Mouse (Mus musculus): ENCODE results near the gene Selenom. TPM values are rescaled to one million over a fixed set of nuclear protein-coding genes. Genes with fewer than 3 reads are reported as not detected.
A peak's percentile ranks its signal among the peaks of the same experiment; 100 is the strongest.

Selenom gene
- total RNA-seq (2021): 10 to 100 TPM in 1 of 2 experiments, 1 to 10 TPM in 1; 9.6 to 14.6 TPM
- long read RNA-seq, experiment 1, transcript Selenom-201 (5 exons, 707 nt): major isoform, 12 of 12 reads
- long read RNA-seq, experiment 1, partial matches to known transcripts: 0 of 12 reads
- long read RNA-seq, experiment 1, other reads (novel, unspliced or antisense): 0 of 12 reads
- long read RNA-seq, experiment 2, transcript Selenom-201 (5 exons, 707 nt): major isoform, 8 of 8 reads
- long read RNA-seq, experiment 2, partial matches to known transcripts: 0 of 8 reads
- long read RNA-seq, experiment 2, other reads (novel, unspliced or antisense): 0 of 8 reads

DNA sequence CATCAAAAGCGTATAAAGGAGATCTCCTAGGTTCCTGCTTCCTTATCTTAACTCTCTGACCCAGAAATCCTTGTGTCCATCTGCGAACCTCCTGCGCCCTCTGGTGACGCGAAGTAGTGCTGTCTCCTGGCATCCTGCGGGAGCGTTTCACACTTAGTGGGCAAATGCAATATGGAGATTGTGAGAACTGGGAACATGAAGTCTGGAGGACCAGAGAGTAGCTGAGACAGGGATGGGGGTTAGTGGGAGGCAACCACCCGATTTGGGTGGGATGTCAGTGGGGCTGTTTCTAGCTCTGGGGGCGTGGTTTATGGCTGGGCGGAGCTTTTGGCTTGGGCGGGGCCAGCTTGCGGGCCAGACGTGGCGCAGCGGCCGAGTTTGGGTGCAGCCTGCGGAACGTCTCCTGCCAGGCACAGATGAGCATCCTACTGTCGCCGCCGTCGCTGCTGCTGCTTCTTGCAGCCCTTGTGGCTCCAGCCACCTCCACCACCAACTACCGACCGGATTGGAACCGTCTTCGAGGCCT, at the start of gene Selenom:
Gene Selenom (plus strand): TSS at position 156 of the 526 bp plus-strand sequence.
- DNase-seq (ENCODE audit: low spot score): peak; percentile 93

DNA sequence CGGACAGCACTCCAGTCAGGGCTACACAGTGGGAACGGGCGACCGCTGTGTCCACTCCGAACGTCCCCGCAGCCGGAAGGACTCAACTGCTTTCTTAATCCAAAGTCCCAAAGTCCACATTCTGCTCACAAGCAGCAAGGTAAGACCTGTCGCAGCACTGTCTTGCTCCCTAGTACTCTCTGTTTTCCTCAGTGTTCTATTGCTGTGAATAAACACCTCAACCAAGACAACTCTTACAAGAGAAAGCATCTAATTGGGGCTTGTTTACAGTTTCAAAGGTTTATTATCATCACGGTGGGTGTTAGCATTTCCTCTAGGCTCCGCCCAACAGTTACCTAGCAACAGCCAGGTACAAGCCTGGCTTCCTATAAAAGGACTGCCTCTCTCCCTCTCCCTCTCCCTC, 43.0 kb upstream of the Selenom start:
- DNase-seq (ENCODE audit: low spot score): no peak

DNA sequence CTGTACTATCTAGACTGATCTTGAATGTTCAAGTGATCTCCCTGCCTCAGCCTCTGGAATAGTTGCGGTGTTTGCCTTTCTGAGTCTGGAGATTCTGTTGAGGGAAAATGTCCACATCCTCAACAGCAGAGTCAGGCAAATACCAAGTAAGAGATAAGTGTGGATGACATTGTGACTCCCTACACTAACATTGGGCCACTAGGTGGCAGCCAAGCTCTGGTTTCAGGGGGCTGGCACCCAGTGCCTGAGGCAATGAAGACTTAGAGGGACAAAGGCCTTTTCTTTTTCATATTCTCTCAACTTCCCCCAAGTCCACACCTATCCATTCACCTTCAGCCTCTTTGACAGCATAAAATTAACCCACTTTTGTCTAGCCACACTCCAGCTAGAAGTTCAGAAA, 42.0 kb upstream of the Selenom start:
- DNase-seq (ENCODE audit: low spot score): peak; percentile 86

DNA sequence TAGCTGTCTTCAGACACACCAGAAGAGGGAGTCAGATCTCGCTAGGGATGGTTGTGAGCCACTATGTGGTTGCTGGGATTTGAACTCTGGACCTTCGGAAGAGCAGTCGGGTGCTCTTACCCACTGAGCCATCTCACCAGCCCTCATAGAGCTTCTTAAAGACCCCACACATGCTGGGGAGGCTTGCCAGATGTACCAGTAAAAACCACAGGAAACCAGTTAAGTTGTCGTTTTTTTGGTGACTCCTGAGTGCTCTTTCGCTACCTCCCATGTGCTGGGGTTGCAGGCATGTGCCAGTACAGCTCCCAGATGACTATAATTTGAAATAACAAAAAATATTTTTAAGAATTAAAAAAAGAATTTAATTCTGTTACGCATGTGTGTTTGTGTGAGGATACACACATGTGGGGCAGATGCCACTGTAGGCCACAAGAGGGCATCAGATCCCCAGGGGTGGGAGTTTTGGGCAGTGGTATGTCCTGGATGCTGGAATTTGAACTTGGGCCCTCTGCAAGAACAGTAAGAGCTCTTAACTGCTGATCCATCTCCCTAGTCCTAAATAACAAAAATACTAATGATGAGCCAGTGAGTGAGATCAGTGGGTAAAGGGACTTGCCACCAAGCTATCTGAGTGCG, 39.9 kb upstream of the Selenom start:
- peak; percentile 32 for DNase-seq (ENCODE audit: low spot score)

DNA sequence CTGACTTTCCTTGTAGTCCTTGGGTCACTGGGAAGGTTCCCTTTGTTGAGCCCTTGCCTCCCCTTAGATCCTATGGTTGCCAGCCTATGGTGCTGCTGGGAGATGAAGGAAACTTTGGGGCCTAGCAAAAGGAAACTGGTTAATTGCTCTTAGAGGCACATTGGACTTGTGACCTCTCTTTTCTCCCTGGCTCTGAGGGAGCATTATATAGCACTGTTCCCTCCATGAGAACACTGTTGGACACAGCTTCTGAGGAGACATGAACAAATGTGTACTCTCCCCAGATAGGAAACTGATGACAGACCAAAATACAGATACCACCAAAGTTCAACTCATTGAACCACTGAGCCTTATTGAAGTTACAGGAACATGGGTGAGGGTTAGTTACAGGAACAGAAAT, 39.0 kb upstream of the Selenom start:
- DNase-seq (ENCODE audit: low spot score): no peak

DNA sequence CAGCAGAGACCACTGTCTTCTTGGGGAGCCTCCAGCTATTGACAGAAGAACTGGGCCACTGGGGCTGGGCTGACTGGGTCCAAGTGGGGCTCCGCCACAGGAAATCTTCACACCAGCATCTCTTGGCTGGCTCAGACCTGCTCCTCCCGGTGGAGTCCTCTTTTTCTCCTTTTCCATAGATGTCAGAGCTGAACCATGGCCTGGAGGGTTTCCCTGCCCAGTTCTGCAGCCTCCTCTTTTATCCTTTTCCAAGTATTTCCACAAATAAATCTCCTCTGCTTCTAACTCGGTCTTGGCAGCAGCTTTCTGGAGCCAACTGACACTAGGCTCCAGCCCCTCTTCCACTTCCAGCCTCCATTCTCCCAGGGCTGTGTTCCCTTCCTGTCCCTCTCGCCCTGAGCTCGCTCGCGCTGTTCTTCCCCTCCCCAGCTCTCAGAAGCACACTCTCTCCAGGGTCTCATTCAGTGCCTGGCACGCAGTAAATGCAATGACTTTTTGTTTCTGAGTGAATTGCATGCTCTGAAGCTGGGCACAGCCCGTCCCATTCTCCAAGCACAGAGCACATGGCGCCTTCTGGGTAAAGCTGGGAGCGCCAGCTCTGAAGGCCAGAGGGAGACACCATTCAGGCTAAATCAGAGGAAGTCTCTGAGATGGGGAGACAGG, 30.4 kb upstream of the Selenom start:
- DNase-seq (ENCODE audit: low spot score): no peak

DNA sequence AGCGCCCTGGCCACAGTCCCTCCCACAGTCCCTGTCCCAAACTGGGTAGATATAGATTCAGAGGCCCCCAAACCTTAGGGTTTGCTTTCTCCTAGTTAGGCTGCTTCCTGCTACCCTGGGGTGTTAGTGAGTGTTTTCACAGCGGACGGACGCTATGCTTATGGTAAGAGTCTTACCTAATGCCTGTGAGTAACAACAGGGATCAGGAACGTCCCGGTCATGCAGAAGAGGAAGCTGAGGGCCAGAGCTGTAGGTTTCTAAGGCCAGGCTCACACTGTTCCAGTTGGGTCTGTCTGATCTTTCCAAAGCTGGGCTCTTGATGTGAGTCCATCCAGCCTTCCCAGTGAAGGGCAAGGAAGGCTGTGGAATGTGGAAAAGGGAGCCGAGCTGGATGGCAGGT, 28.1 kb upstream of the Selenom start:
- no peak for DNase-seq (ENCODE audit: low spot score)

DNA sequence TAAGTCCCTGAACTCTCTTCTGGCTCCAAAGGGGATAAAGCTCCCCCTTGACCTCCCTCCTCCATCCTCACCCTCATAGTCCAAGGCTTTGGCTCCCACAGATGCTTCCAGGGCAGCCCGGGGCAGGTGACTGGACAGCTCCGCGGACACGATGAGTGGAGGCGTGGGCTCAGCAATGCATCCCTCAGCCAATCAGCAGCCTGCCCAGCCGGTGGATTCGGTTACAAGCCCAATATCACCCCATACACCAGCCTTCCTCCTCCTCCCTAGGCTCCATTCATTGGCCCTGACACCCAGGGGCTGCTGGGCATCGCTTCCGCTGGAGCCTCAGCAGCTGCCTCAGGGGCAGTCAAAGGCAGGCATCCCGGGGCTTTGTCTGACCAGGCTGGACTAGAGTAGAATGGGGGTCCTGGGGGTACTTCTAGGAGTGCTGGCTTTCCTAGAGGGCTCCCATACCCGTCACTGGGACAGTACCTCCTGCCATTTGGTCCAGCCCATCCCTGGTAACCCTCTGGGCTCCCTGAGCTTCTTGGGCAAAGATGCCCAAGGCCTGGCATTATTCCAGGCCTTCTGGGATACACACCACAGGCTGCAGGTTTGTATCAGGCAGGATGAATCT, 26.4 kb upstream of the Selenom start, which contains the start of gene Pla2g3:
Gene Pla2g3 (plus strand): TSS at position 333 of the 619 bp plus-strand sequence.
- DNase-seq (ENCODE audit: low spot score): no peak

DNA sequence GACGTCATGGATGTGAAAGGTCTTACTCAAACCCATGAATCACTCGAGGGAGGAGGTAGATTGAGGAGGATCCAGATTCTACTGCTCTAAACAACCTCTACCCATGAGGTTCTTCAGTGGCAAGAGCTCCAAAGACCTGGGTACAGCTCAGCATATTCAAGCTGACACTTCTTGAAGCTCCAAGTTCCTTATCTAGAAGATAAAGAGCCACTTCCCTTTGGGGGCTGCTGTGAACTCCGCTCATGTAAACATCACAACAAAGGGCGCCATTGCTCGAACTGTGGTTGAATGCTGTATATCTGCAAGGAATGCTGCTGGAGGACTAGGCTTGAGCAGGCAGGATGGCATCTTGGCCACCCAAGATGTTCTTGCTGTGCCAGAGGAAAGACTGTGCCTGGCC, 25.4 kb upstream of the Selenom start:
- no peak for DNase-seq (ENCODE audit: low spot score)

DNA sequence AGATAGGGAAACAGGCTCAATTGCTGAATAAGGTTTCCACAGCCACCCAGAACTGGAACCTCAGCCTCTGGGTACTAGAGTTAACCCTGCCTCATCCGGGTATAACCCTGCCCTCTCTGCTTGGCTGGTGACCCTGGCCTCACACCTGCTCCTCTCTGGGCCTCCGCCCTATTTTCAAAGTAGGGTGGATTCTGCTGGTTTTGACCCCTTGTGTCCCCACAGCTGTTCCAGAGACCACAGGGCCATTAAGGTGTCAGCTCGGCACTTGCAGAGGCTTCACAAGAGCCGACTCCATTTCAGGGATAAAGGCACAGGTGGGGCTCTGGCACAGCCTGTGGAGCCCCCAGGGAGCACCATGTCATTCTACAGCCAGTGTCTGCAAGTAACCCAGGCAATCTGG, 21.7 kb upstream of the Selenom start:
- no peak for DNase-seq (ENCODE audit: low spot score)

DNA sequence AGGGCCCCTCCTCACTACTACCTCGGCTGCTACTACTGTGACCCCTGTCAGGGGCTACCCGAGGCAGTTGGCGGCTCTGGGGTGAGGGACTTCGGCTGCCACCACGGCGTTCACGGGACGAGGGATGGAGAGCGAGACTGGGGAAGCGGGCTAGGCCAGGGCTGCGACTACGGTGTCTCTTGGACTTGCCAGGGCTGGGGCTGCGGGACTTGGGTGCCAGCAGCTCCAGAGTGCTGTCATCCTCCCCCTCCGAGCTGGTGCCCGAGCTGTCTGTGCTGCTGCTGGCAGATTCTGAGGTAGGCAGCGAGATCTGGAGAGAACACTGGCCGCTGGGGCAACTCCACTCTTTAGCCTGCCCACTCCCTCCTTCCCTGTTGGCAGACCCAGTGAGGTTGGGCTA, 19.6 kb upstream of the Selenom start:
- DNase-seq (ENCODE audit: low spot score): no peak

DNA sequence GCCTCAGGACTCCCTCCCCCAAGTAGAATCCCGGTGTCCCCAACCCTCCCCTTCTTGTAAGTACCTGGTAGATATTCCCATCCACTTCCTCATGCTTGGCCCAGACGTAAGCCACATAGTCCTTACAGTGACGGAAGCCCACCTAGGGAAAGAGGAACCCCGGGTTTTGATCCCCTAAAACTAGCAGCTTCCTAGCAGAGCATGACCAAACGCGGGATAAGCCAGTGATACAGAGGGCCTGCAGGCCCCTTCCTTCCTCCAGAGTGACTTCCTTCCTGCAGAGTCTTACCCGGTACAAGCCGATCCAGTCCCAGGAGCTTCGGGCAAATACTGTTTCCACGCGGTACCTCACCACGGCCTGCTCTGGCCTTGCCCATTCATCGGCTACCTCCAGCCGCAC, 19.0 kb upstream of the Selenom start:
- DNase-seq (ENCODE audit: low spot score): no peak

DNA sequence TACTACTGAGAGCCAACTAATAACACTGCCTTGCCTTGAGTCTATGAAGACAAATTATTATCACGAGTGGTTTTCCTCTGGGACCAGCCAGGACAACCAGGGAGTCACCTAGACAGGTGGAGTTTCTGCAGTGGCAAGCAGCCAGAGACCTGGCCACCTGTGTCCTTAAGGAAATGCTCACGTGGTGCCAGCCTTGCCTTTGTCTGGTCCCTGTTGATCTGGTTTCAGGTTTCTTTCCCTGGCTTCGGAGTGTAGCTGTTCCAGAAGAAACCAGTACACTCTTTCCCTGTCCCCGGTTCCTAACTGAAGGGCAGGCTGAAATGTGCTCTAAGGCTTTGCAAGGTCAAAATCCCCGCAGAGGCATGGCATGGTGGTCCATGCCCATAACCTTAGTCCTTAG, 17.7 kb upstream of the Selenom start:
- DNase-seq (ENCODE audit: low spot score): no peak

DNA sequence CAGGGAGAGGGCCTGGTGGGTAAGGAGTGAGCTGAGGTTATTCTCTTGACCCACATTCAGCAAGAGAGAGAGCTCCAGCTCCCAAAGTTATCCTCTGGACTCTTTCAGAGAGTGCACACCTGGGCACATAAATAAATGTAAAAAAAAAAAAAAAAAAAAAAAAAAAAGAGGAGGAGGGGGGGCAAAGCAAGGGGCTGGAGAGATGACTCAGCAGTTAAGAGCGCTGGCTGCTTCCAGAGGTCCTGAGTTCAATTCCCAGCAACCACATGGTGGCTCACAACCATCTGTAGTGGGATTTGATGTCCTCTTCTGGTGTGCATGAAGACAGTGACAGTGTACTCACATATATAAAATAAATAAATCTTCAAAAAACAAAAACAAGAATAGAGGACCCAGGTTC, 17.2 kb upstream of the Selenom start:
- no peak for DNase-seq (ENCODE audit: low spot score)

DNA sequence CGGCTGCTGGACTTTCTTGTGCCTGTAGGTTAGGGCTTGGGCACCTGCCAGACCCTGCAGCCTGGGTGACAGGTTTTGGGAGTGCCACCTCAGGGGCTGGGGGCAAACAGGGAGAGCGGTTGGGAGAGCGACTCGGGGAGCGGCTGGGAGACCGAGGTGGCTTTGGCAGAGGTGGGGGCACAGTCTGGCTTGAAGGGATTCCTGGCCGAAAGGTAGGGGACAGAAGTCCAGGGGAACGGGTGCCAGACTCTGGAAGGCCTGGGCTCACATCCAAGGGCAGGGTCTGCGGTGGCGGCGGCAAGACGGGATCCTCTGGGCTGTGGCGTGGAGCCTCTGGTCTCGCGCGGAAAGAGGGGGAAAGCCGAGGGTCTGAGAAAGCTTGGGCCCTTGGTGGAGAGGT, 12.4 kb upstream of the Selenom start:
- DNase-seq (ENCODE audit: low spot score): no peak

DNA sequence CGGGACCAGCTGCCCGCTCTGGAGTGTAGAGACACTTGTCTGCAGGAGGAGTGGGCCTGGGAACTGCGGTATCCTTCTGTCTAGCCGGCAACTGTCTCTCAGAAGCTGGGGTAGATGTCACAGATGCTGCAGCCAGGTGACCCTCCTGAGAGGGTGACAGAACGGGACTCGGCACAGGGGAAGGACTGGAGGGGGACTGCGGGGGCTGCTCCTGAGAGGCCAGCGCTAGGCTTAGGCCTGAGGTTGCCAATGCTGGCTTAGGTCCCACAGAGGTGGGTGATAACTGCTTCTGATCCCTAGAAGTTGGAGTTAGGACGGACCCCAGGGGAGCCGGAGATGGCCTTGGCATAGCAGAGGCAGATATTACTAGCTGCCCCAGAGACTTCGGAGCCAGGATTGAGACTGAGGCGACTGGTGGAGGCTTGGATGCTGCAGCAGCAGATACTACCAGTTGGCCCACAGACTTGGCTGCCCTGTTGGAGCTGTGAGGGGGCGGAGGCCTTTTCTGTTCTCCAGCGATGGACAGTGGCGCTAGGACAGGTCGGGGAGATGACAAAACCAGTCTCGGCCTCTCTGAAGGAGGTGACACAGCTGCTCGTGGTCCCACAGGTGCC, 11.9 kb upstream of the Selenom start:
- no peak for DNase-seq (ENCODE audit: low spot score)

DNA sequence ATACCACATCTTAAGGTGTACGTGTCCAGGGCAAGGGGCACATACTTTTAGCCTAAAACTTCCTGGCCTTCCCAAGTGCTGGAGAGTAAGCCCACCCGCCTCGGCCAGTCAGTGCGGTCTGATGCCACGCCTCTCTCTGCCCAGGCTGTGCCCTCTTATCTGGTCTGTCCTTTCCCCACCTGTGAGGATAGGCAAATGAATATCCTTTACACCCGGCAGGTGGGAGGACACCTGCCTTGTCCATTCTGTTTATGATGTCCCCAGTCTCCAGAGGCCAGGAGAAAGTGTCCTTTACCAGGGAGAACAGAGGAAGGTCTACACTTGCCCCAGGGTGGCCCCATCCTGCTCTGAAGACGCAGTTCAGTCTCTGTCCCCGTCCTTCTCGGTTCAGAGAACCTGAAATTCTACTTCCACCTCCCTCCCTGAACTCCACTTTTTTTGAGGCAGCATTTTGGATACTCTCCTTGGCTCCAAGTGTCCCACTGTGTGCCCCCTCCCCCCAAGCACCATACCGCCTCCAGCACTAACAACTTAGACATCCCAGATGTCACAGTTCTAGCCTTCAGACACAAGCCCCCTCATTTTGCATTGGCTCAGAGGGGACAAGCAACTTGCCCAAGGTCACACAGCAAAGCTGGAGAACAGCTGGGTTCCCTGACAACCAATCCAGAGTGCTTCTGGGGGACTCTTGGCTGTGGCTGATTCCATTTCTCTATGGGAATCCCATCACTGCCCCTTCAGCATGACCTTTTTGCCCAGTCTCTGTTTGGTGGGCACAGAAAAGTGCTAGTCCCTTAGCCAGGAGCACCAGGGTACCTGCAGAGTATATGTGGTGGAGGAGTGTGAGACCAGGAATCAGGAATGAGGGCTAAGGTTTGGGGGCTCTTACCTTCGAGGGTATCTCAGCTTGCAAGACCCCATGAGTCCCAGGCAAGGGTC, 10.5 kb upstream of the Selenom start:
- DNase-seq (ENCODE audit: low spot score): no peak

DNA sequence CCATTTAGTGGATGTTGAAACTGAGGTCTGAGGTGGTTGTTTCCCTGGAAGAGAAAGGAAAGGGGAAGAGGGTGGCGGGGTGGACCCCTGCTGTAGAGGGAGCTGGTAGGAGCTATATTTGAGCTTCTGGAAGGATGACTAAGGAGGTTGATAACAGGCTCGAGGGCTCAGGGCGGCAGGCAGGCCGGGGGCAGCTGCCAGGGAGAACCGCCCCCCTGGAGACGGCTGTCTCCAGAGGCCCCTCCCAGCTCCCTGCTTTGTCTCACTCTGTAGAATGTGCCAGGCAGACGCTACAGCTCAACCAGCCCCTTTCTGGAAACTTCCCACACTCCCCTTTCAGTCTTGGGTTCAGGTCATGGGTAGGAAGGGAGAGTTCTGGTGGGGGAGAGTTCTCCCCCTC, 6.3 kb upstream of the Selenom start:
- DNase-seq (ENCODE audit: low spot score): no peak

DNA sequence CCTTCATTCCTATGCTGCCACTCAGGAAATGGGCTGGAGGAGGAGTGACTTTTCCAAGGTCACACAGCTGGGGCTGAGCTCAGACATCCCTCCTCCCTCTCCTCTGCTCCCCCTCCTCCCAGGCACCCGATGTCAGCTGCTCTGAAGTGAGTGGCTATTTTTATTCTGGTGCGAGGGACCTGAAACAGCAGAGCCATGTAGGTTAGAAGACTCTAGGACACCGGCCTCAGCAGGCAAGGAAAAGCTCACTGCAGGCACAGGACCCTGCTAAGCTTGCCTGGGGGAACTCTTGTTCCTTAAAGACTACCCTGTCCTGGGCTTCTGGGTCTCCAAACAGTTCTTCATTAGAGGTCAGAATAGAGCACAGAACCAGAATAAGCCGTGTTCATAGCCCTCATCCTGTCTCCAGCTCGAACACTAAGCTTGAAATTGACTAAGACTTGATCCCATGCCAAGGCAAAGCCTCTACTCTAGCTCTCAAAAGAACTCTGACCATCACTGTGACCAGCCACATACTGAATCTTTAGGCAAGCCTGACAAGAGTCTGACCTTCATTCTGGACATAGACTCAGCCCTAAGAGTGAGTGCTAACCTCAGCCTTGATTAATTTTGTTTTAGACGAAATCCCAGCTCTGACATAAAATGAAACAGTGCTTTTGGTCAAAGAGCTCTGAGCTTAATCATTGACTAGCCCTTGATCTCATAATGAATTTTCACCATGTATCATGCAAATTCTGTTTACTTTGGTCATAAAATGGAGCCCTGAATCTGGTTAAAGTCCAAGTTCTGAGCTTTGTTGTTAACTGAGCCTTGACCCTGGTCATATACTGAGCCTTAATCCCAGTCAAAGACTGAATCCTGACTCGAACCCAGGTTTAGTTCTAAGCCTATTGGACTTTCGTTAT, 5.1 kb upstream of the Selenom start:
- DNase-seq (ENCODE audit: low spot score): no peak

Measured in gastrocnemius, adult 18-20 months (tissue).